Mouse (Mus musculus) induced T-regulatory cell, adult 2 months (primary cell): ENCODE measurements around the gene Olfr734.
A peak's percentile ranks its signal among the peaks of the same experiment; 100 is the strongest.

Source experiments
- DNase-seq: peaks from one replicate; pipeline ENCODE4 v3.0.0-alpha.2; 2012; ENCODE audit warnings: low read depth

Gene Olfr734

GRCm38 (mm10) chr14:50326661-50327060 lies at the start of gene Olfr734:
TSS of gene Olfr734 (minus strand) at chr14:50326761.
- no peak for DNase-seq

GRCm38 (mm10) chr14:50363561-50363960 lies 37.0 kb upstream of the Olfr734 start:
- no peak for DNase-seq

GRCm38 (mm10) chr14:50360480-50360879 lies 33.9 kb upstream of the Olfr734 start:
- DNase-seq, result no peak

- no peak for DNase-seq
Measured at GRCm38 (mm10) chr14:50357593-50357992, 31.0 kb upstream of the Olfr734 start, which contains the start of gene Tlr11. TSS of gene Tlr11 (plus strand) at chr14:50357914.

GRCm38 (mm10) chr14:50356725-50357124 lies 30.2 kb upstream of the Olfr734 start:
- DNase-seq, result no peak

GRCm38 (mm10) chr14:50352438-50352837 lies 25.9 kb upstream of the Olfr734 start:
- DNase-seq, result peak; percentile 18

GRCm38 (mm10) chr14:50348796-50349195 lies 22.2 kb upstream of the Olfr734 start, which contains the start of gene Olfr735:
TSS of gene Olfr735 (minus strand) at chr14:50348872.
- no peak for DNase-seq

GRCm38 (mm10) chr14:50301422-50301821 lies 25.1 kb downstream of the Olfr734 start, which contains the start of gene Olfr733:
TSS of gene Olfr733 (minus strand) at chr14:50301522.
- DNase-seq, result no peak

GRCm38 (mm10) chr14:50284106-50284505 lies 42.5 kb downstream of the Olfr734 start, which contains the start of gene Olfr732:
TSS of gene Olfr732 (minus strand) at chr14:50284206.
- no peak for DNase-seq
